Mouse (Mus musculus) G1E (cell line): ENCODE measurements around the gene Erg. TPM values are rescaled to one million over a fixed set of nuclear protein-coding genes. Genes with fewer than 3 reads are reported as not detected.

Source experiments
- ATAC-seq: 2 replicates; pipeline ENCODE4 v1.8.0; 2016; ENCODE audit warnings: mild to moderate bottlenecking; ENCODE audit not compliant: insufficient number of reproducible peaks, poor library complexity, low FRiP score, severe bottlenecking; ENCODE audit errors: extremely low read depth
- DNase-seq: peaks from one replicate; pipeline ENCODE4 v3.0.0; 2012; ENCODE audit warnings: low spot score
- H3K27me3 ChIP-seq: 2 replicates; pipeline ENCODE4 v1.6.1; 2012; ENCODE audit warnings: mild to moderate bottlenecking, low read length, inconsistent platforms; ENCODE audit not compliant: insufficient read depth
- H3K36me3 ChIP-seq: replicated peaks from 2 replicates; pipeline ENCODE3; 2012; ENCODE audit warnings: mild to moderate bottlenecking, inconsistent platforms
- H3K4me1 ChIP-seq: 2 replicates; pipeline ENCODE4 v1.6.1; 2012; ENCODE audit warnings: low read depth, low read length, inconsistent platforms, mixed read lengths; ENCODE audit not compliant: insufficient read depth
- H3K4me3 ChIP-seq: 2 replicates; pipeline ENCODE4 v1.5.1; 2012; ENCODE audit warnings: low read depth, mild to moderate bottlenecking, inconsistent platforms, low read length, moderate library complexity, mixed read lengths
- H3K9me3 ChIP-seq: replicated peaks from 2 replicates; pipeline ENCODE4 v1.6.1; 2012; ENCODE audit warnings: inconsistent platforms
- CTCF ChIP-seq: IDR thresholded peaks from 2 replicates; pipeline ENCODE4 v1.5.1; 2012; ENCODE audit warnings: low read depth, low read length, inconsistent platforms, mixed read lengths
- GATA1 ChIP-seq: IDR thresholded peaks from 2 replicates; pipeline ENCODE4 v1.6.1; 2012; ENCODE audit warnings: borderline replicate concordance, low read length, inconsistent platforms, mixed read lengths
- GATA2 ChIP-seq: IDR thresholded peaks from 2 replicates; pipeline ENCODE4 v1.6.1; 2012; ENCODE audit warnings: low read depth, low read length, inconsistent platforms, borderline replicate concordance
- POLR2AphosphoS5 ChIP-seq: IDR thresholded peaks from 2 replicates; pipeline ENCODE4 v1.6.1; 2012; ENCODE audit warnings: low read depth, low read length, inconsistent platforms; ENCODE audit not compliant: insufficient replicate concordance
- TAL1 ChIP-seq: conservative IDR thresholded peaks from 2 replicates; pipeline ENCODE4 v1.6.1; 2012; ENCODE audit warnings: low read depth, low read length, inconsistent platforms, mixed read lengths
- polyA plus RNA-seq: library from polyadenylated mRNA; stranded (reverse); fragments of >175 nt; gene quantifications from 2 replicates; pipeline ENCODE4 v1.2.3, GENCODE M21; 2012
- total RNA-seq, 2 experiments: library from RNA; stranded (forward) in 1 of 2; stranded (reverse) in 1 of 2; fragments of 200-1000 nt in 1 of 2; fragments of >200 nt in 1 of 2; fragmentation: Nextera tagmentation in 1 of 2; gene quantifications; 2 replicates each; pipeline ENCODE4 v1.2.3; 2014 to 2017

Gene Erg
- total and polyA plus RNA-seq, 3 experiments, result 2.0 to 17.7 (median 7.4) TPM

DNA sequence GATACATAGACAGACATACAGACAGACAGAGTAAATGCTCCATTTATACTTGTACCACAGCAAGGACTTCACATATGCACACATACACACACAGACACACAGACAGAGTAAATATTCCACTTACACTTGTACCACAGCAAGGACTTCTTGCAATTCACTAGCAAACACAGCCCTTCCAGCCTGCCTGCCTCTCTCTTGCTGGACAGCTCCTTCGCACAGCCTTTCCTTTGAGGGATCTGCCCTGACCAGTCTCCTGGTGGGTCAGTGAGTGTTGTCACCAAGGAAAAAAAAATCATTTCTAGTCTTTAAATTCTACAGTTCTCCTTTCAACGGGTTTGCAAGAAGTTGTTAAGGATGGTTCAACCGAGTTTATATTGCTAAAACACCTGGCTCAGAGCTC, 92.3 kb downstream of the Erg start:
- Histone ChIP-seq H3K9me3 (no peaks in the 10 kb centered on the region), H3K27me3 (peaks cover 10% of the 10 kb centered on the region), H3K36me3 (no peaks in the 10 kb centered on the region), H3K4me3 (no peak overlapping the region), H3K4me1 (peaks cover 35% of the 10 kb centered on the region)
- ATAC-seq (no peak), DNase-seq (no peak)
- no peak for TF ChIP-seq POLR2AphosphoS5
- TF ChIP-seq TAL1, result no peak
- TF ChIP-seq CTCF, result no peak
- no peak for TF ChIP-seq GATA2
- no peak for TF ChIP-seq GATA1

GRCm38 (mm10) chr16:95493336-95493735, 93.1 kb downstream of the Erg start:
- TF ChIP-seq GATA2, result no peak
- TF ChIP-seq TAL1, result no peak
- TF ChIP-seq CTCF, result no peak
- TF ChIP-seq GATA1, result no peak
- TF ChIP-seq POLR2AphosphoS5, result no peak
- no peaks in the 10 kb centered on the region for H3K36me3 ChIP-seq
- DNase-seq (no peak), ATAC-seq (no peak)
- peaks cover 10% of the 10 kb centered on the region for H3K27me3 ChIP-seq
- H3K9me3 ChIP-seq, result no peaks in the 10 kb centered on the region
- H3K4me1 ChIP-seq, result peaks cover 38% of the 10 kb centered on the region
- H3K4me3 ChIP-seq, result no peak overlapping the region

DNA sequence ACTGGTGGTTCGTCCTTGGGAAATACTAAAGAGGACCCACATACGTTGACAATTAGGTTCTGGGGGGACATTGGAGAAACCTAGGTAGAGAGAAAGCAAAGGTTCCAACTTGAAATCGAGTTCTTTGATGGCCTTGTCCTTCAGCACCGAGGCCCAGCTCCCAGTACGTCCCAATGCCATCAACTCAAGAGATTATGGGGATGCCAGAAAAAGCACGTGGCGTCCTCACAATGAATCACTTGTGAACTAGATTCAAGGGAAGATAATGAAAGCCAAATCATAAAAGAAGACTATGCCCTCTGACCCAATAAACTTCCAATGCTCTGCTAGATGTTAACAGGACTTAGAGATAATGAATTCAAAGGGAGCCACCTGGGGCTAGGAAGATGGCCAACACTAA, 94.2 kb downstream of the Erg start:
- Histone ChIP-seq H3K9me3 (no peaks in the 10 kb centered on the region), H3K36me3 (no peaks in the 10 kb centered on the region), H3K4me1 (peaks cover 48% of the 10 kb centered on the region), H3K27me3 (peaks cover 4% of the 10 kb centered on the region; the same call in 1 of the 2 replicates), H3K4me3 (no peak overlapping the region)
- DNase-seq, result no peak
- no peak for ATAC-seq
- TF ChIP-seq TAL1 (no peak), CTCF (no peak), POLR2AphosphoS5 (no peak), GATA1 (no peak)

DNA sequence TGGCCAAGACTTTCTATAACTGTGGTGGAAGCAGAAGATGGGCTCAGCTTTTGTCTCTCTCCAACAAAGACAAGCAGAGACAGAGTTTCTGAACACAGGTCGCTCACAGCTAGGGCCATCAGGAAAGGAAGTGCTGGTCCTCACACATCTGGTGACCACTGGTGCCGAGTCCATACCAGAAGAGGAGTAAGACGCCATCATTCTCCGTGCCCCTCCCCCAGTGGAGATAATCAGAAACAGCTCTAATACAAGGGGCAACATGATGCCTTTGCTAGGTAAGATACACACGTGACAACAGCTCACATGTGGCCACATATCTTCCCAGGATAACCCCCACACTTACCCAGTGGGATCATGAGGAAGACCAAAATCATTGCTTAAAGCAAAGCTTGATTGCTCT, 96.0 kb downstream of the Erg start:
- TF ChIP-seq GATA1, result no peak
- TF ChIP-seq TAL1, result no peak
- TF ChIP-seq POLR2AphosphoS5, result no peak
- TF ChIP-seq GATA2, result no peak
- TF ChIP-seq CTCF, result no peak
- DNase-seq (no peak), ATAC-seq (no peak)
- no peaks in the 10 kb centered on the region for H3K36me3 ChIP-seq
- no peaks in the 10 kb centered on the region for H3K9me3 ChIP-seq
- H3K4me1 ChIP-seq, result peaks cover 62% of the 10 kb centered on the region
- no peaks in the 10 kb centered on the region for H3K27me3 ChIP-seq
- H3K4me3 ChIP-seq, result no peak overlapping the region

GRCm38 (mm10) chr16:95487606-95488351, 98.6 kb downstream of the Erg start:
- Histone ChIP-seq H3K4me1 (peaks cover 79% of the 10 kb centered on the region), H3K27me3 (no peaks in the 10 kb centered on the region), H3K9me3 (no peaks in the 10 kb centered on the region), H3K36me3 (peaks cover 4% of the 10 kb centered on the region), H3K4me3 (peak overlapping the region; percentile 71; the same call in 1 of the 2 replicates)
- ATAC-seq (peak; percentile 83), DNase-seq (peak; percentile 27)
- TF ChIP-seq GATA2 (no peak), TAL1 (peak; percentile 47; the same call in 1 of the 2 replicates), CTCF (no peak), POLR2AphosphoS5 (no peak), GATA1 (no peak)

- Histone ChIP-seq H3K27me3 (no peaks in the 10 kb centered on the region), H3K4me1 (peaks cover 65% of the 10 kb centered on the region), H3K4me3 (no peak overlapping the region), H3K36me3 (peaks cover 31% of the 10 kb centered on the region), H3K9me3 (no peaks in the 10 kb centered on the region)
- TF ChIP-seq GATA1 (no peak), CTCF (no peak), TAL1 (no peak), POLR2AphosphoS5 (no peak), GATA2 (no peak)
- DNase-seq (no peak), ATAC-seq (no peak)
Observed at GRCm38 (mm10) chr16:95481176-95481575, 105.2 kb downstream of the Erg start.
